Mouse (Mus musculus) left cerebral cortex, adult 8-10 months (tissue): ENCODE results near the gene Capg. TPM values are rescaled to one million over a fixed set of nuclear protein-coding genes. Genes with fewer than 3 reads are reported as not detected.
A peak's percentile ranks its signal among the peaks of the same experiment; 100 is the strongest.

Source experiments
- DNase-seq, 2 experiments: peaks; one replicate each; pipeline ENCODE4 v3.0.0; 2022; ENCODE audit warnings: low spot score in 2 of 2
- total RNA-seq, 4 experiments: library from RNA; stranded (reverse); gene quantifications; 2 replicates each; pipeline ENCODE4 v1.2.4; 2022

Gene Capg
- total RNA-seq = 10 to 100 TPM in 2 of 4 experiments, 1 to 10 TPM in 2; 2.9 to 16.9 (median 10.0) TPM

GRCm38 (mm10) chr6:72544283-72544987, at the start of gene Capg:
Gene Capg, plus strand, starts transcription at chr6:72544391.
- DNase-seq = no peak

- DNase-seq = no peak
These were observed 45.2 kb upstream of the Capg start for GRCm38 (mm10) chr6:72498950-72499349.

- DNase-seq = no peak
These were observed 40.9 kb upstream of the Capg start for GRCm38 (mm10) chr6:72503309-72503708.

- DNase-seq = no peak
These were observed 40.3 kb upstream of the Capg start for GRCm38 (mm10) chr6:72503939-72504338.

DNA sequence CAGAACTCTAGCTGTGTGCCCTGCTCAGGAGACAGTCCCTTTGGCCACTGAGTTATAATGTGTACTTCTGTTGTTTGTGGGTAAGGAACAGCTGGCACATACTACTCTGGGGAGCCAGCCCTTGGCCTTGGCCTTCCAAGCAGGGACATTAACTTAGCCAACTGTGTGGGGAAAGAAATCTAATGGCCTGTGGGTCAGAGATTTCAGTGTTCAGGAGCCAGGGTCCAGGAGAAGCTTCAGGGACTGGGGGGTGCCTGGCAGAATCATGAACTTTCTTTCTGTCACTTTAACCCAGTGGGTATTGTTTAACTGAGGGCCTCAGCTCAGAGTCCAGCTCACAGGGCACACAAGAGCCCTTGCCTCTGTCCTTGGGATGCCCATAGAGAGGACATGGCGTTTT, 38.1 kb upstream of the Capg start:
- no peak for DNase-seq

- DNase-seq = no peak
These were observed 35.6 kb upstream of the Capg start for GRCm38 (mm10) chr6:72508596-72508995.

DNA sequence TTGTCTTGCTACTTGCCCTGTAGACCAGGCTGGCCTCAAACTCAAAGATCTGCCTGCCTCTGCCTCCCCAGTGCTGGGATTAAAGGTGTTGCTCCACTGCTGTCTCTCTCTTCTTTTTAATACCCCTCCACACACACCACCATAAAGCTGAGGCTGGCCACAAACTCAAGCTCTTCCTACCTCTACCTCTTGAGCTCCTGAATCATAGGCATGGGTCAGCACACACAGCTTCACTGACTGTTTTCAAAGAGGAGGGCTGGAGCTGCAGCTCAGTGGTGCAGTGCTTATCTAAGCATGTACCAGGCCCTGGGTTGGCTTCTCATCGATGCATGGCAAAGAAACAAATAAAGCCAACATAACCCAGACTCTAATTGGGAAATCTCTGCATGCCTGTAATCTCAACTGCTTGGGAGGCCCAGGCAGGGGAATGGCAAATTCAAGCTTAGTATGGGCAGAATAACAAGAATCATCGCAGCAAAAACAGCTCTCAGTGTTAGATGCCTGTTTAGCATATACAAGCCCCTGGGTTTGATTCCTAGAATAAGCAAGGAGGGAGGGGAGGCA, 34.2 kb upstream of the Capg start:
- DNase-seq = no peak

- DNase-seq = no peak
These were observed 33.3 kb upstream of the Capg start for GRCm38 (mm10) chr6:72510686-72511421.

DNA sequence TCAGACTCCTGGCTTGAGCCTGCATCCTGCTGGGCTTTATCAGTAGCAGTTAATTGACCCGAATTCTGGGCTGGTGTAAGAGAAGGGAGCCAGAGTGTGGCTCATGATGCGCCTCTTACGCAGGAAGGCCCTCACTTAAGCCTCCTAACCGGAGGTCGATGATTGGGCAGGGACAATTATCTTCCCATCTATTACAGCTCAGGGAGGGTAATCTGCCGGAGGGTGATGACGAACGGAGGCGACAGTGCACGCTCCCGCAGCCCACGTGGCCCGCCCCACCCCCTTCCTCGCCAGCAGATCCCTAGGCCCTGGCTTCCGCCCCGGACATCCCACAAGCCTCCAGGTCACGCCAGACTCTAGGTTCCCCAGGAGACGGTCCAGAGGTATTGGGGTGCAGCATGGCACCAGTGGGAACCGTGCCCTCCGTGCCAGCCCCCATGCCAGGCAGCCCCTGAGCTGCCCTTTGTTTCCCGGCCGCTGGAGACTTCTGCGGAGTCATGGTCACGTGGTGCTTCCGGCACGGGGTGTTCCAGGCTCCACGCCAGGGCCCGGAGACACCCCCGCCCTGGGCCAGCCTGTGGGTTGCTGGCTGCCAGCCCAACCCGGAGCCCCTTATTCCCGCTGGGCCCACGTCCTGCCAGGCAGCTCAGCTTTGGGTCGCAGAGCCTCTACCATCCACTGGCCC, 31.7 kb upstream of the Capg start:
- DNase-seq = peak; percentile 82 to 91

DNA sequence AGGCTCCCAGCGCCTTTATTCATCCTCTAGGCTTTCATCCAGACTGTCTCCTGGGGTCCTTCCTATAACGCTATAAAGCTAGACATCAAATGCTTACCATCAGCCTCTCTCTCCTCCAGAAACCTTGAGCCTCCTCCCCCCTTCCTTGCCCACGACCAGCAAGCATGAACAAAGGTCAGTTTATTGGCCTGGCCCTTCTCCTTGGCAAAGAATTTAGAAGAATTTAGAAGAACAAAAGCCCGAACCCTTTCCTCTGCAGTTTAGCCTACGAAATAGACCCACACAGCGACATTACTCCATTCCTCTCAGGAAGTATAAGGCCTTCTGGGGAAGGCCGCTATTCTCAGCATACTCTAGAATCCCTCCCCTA, 31.1 kb upstream of the Capg start:
- no peak for DNase-seq

DNA sequence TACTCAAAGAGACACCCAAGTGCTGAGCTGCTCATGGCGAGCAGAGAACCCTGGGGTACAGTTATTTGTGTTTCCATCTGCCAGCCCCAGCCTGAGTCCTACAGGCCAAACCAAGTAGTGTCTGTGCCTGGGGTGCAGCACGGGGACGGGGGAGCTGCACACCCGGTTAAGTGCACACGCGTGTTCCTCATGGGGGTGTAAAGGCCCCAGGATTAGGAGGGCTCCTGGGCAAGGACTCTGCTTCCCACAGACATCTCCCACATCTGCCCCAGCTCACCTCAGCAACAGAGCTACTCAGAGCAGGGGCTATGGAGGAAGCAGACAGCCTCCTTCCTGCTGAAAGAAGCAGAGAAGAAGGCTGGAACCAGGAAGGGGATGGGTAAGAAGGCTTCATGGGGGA, 28.5 kb upstream of the Capg start:
- DNase-seq = no peak

- DNase-seq = no peak
These were observed 25.3 kb upstream of the Capg start for GRCm38 (mm10) chr6:72518842-72519241.

DNA sequence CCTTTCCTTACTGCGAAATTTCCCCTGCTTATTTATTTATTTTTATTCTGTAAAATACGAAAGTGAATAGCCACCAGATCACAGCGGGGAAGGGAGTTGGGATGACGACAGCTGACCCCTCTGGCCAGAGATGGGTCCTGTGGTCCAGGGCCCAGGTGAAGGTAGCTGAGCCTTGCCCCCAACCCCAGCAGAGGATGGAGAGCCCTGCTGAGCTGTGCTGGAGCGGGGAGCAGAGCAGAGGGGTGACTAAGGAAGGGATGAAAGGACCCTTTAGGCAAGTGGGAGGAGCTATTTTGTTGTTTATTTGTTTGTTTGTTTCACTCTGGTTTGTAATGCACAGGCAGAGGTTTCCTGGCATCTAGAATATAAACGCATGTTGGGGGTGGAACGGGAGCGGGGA, 24.9 kb upstream of the Capg start:
- DNase-seq = no peak

GRCm38 (mm10) chr6:72519892-72520663, 24.1 kb upstream of the Capg start:
- no peak for DNase-seq

GRCm38 (mm10) chr6:72520904-72521303, 23.3 kb upstream of the Capg start:
- DNase-seq = no peak

GRCm38 (mm10) chr6:72521607-72522006, 22.6 kb upstream of the Capg start, which contains the start of gene Sh2d6:
Gene Sh2d6, minus strand, starts transcription at chr6:72521707.
- no peak for DNase-seq

- DNase-seq = no peak
These were observed 21.9 kb upstream of the Capg start for GRCm38 (mm10) chr6:72522288-72522687.

GRCm38 (mm10) chr6:72523222-72523621, 21.0 kb upstream of the Capg start:
- no peak for DNase-seq

GRCm38 (mm10) chr6:72524160-72524559, 20.0 kb upstream of the Capg start:
- no peak for DNase-seq

DNA sequence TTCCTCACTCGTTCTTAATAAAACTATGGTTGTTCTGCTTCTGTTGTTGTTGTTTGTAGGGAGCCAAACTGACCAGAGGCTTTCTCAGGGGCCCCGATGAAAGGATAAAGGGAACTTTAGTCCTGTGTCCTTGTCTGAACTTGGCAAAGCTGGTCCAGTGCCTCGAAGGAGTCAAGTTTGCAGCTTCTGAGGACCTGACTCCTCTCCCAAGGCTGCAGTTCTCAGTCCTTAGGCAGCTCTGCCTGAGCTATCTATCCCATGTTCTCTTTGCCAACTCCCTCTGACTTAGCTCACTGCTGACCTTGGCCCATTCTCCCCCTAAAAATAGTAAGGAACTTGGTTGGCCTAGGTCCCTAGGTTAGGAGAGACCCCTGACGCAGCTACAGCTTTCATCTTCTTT, 17.1 kb upstream of the Capg start:
- DNase-seq = no peak

DNA sequence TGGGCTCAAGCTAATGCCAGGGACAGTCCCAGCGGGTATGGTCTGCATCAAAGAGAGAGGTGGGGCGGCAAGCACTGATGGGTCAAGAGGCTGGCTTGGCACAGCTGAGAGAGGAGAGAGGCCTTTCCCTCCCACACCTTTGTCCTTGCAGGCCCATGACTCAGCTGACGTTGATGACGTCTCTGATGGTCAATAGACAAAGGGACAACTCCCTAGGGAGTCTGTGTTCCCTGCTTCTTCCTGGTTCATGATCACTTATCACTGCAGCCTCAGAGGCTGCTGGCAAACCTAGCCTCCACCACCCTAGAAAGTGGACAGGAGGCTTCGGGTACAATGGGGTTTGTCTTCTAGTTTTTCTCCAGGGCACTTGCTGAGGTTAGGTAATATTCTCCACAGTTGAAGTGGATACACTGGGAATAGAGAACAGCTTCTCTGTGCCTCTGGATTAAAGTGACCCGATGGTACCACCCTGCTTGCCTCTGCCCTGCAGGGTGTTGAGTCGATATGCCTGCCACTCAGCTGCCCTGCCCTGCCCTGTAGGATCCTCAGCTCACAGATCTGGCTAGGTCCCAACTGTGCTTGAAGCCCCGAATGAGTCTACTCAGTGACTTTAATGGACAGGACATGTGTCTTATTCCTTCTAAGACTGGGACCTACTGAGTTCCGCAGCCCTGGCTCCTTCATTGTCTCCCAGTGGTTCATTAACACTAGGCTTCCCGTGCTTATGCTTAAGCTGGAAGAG, 15.6 kb upstream of the Capg start:
- no peak for DNase-seq
